Mouse (Mus musculus) lung, embryonic 15.5 days (tissue): Measurements from ENCODE around the gene Dnaaf2. TPM values are rescaled to one million over a fixed set of nuclear protein-coding genes. Genes with fewer than 3 reads are reported as not detected.
"Not testable (repeated sequence)": the region's sequence is repeated elsewhere in the genome, so short reads cannot be mapped to it uniquely, and the experiment has no call there.

ENCODE experiments used
- ATAC-seq: fragments of 200-750 bp; cut with Nextera tagmentation; 2 replicates; pipeline ENCODE4 v1.8.0; 2017; ENCODE audit warnings: moderate number of reproducible peaks, borderline replicate concordance; ENCODE audit not compliant: low FRiP score, low TSS enrichment; ENCODE audit errors: extremely low read depth
- H3K27ac ChIP-seq: fragments of 300-500 bp; sonication (generic); 2 replicates; pipeline ENCODE4 v1.5.1; 2015; ENCODE audit warnings: moderate library complexity, mild to moderate bottlenecking, inconsistent platforms
- H3K27me3 ChIP-seq: fragments of 300-500 bp; sonication (generic); 2 replicates; pipeline ENCODE4 v1.6.1; 2015; ENCODE audit warnings: inconsistent platforms
- H3K36me3 ChIP-seq: fragments of 300-500 bp; sonication (generic); 2 replicates; pipeline ENCODE4 v1.6.1; 2015; ENCODE audit warnings: inconsistent platforms
- H3K4me1 ChIP-seq: fragments of 300-500 bp; sonication (generic); 2 replicates; pipeline ENCODE4 v1.6.1; 2015; ENCODE audit warnings: inconsistent platforms
- H3K4me2 ChIP-seq: fragments of 300-500 bp; sonication (generic); 2 replicates; pipeline ENCODE4 v1.6.1; 2015; ENCODE audit warnings: inconsistent platforms, mild to moderate bottlenecking, moderate library complexity
- H3K4me3 ChIP-seq: fragments of 300-500 bp; sonication (generic); 2 replicates; pipeline ENCODE4 v1.5.1; 2015; ENCODE audit warnings: mild to moderate bottlenecking, inconsistent platforms
- H3K9ac ChIP-seq: fragments of 300-500 bp; sonication (generic); 2 replicates; pipeline ENCODE4 v1.6.1; 2015; ENCODE audit warnings: inconsistent platforms
- H3K9me3 ChIP-seq: fragments of 300-500 bp; sonication (generic); 2 replicates; pipeline ENCODE4 v1.6.1; 2016; ENCODE audit warnings: inconsistent platforms
- WGBS: fragments of 180-500 bp; shearing (Covaris S2); methylation state at CpG from one replicate; pipeline ENCODE4 v1.1.7; 2015; 5-methylcytosine and 5-hydroxymethylcytosine counted together
- polyA plus RNA-seq: library from polyadenylated mRNA; unstranded; fragments of >200 nt; fragmentation: Nextera tagmentation; extraction: Ambion mirVana; gene quantifications from 2 replicates; pipeline ENCODE4 v1.2.1, GENCODE M21; 2015

The Dnaaf2 gene
- polyA plus RNA-seq, 1 experiment from 2014 or later, result 10.3 TPM

DNA sequence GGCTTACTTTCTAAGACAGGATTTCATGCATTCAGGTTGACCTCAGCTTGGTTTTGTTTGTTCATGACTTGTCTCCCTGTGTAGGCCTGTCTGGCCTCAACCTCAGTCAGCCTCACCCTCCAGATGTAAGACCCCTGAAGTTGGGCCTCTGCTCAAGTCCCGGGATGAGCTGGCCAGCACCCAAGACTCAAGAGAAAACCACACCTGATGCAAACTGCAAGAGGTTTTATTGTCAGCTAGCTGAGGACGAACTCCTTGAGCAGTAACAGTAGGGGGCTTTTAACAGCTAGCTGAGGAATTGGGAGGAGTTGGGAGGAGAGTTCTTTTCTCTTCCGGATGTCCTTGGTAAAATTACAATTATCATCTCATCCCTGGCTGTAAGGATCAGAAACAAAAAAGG is 20.7 kb downstream of the Dnaaf2 start:
- Histone ChIP-seq H3K9ac (no peak overlapping the region), H3K9me3 (no peaks in the 10 kb centered on the region), H3K4me3 (no peak overlapping the region), H3K4me1 (no peaks in the 10 kb centered on the region), H3K27ac (no peak overlapping the region), H3K4me2 (no peak overlapping the region), H3K27me3 (no peaks in the 10 kb centered on the region), H3K36me3 (peaks cover 29% of the 10 kb centered on the region)
- WGBS, result 78% methylated on average over 3 of the region's 3 CpGs
- ATAC-seq, result no peak

DNA sequence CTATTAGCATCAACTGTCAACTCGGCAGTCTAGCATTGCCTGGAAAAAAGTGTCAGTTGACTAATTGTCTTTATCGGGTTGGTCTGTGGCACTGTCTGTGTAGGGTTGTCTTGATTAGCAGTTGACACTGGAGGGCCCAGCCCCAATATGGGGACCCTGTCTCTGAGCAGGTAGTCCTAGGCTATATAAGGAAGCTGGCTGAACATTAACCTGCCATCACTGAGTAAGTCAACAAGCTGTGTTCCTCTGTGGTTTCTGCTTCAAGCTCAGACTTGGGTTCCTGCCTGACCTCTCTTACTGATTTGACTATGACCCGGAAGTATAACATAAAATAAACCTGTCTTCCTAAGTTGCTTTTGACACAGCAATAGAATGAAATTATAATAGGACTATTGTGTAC is 22.3 kb downstream of the Dnaaf2 start:
- no peaks in the 10 kb centered on the region for H3K4me1 ChIP-seq
- no peak overlapping the region for H3K4me3 ChIP-seq
- H3K36me3 ChIP-seq, result peaks cover 23% of the 10 kb centered on the region
- no peak for ATAC-seq
- no peak overlapping the region for H3K27ac ChIP-seq
- H3K9me3 ChIP-seq, result no peaks in the 10 kb centered on the region
- H3K27me3 ChIP-seq, result no peaks in the 10 kb centered on the region
- WGBS, result 89% methylated on average over 3 of the region's 3 CpGs
- no peak overlapping the region for H3K4me2 ChIP-seq
- no peak overlapping the region for H3K9ac ChIP-seq

DNA sequence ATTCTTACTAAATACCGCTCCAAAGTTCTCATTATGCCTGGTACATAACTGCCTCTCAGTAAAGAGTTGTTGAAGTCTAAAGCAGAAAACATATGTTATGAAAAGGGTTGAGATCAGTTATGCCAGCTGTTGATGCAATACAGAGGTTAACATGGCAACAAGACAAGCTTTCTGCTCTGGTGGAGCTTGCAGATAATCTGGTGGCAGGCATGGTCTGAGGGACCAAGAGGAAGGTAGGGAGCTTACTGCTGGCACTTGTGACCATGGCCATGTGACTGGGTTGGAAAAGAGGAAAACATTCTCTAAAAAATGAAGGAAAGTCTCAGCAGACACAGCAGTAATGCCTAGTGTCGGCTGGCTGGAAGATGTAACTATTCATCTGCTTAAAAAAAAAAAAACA is 26.9 kb downstream of the Dnaaf2 start:
- H3K4me3 ChIP-seq, result no peak overlapping the region
- no peaks in the 10 kb centered on the region for H3K27me3 ChIP-seq
- H3K4me2 ChIP-seq, result no peak overlapping the region
- no peak overlapping the region for H3K27ac ChIP-seq
- H3K4me1 ChIP-seq, result peaks cover 18% of the 10 kb centered on the region
- H3K36me3 ChIP-seq, result peaks cover 23% of the 10 kb centered on the region
- 93% methylated on average over 2 of the region's 2 CpGs for WGBS
- no peaks in the 10 kb centered on the region for H3K9me3 ChIP-seq
- H3K9ac ChIP-seq, result no peak overlapping the region
- ATAC-seq, result no peak

DNA sequence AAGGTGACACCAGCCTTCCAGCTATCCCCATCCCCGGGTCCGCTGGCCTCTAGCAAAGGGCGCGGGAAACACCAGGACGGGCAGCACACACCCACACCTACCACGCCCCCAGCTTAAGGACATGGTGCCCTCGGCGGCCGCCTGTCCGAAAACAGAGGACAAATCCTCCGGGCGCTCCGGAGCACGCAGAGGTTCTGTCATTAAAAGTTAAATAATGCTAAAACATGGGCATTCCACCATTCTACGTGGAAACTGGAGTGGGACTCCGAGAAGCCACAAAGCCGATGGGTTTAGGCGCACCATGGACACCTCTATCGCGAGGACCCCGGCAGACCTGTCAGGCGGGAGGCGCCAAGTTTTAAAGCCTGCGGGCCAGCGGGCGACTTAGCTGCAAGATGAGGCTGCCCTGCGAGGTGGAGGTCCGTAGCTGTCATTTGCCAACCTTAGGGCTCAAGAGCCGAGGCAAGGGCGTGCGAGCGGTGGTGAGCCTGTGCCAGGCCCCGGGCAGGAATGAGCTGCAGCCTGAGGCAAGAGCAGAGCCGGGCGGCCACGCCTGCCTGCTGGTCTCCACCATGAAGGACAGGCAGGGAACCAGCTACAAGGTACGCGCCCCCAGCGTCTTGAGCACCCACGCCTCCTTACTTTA is 29.6 kb downstream of the Dnaaf2 start, which contains the start of gene Lrr1:
Lrr1 (plus strand) TSS at position 354 of the 646 bp plus-strand sequence.
- Histone ChIP-seq H3K9me3 (no peaks in the 10 kb centered on the region), H3K4me3 (peak within 1 kb of the TSS; percentile 69), H3K4me1 (peaks cover 18% of the 10 kb centered on the region), H3K27ac (peak within 1 kb of the TSS; percentile 69; the same call in 1 of the 2 replicates), H3K9ac (peak within 1 kb of the TSS; percentile 70), H3K4me2 (peak within 1 kb of the TSS; percentile 88), H3K36me3 (peaks cover 11% of the 10 kb centered on the region), H3K27me3 (no peaks in the 10 kb centered on the region)
- ATAC-seq, result peak; percentile 90
- under 1% methylated on average over 40 of the region's 40 CpGs for WGBS

DNA sequence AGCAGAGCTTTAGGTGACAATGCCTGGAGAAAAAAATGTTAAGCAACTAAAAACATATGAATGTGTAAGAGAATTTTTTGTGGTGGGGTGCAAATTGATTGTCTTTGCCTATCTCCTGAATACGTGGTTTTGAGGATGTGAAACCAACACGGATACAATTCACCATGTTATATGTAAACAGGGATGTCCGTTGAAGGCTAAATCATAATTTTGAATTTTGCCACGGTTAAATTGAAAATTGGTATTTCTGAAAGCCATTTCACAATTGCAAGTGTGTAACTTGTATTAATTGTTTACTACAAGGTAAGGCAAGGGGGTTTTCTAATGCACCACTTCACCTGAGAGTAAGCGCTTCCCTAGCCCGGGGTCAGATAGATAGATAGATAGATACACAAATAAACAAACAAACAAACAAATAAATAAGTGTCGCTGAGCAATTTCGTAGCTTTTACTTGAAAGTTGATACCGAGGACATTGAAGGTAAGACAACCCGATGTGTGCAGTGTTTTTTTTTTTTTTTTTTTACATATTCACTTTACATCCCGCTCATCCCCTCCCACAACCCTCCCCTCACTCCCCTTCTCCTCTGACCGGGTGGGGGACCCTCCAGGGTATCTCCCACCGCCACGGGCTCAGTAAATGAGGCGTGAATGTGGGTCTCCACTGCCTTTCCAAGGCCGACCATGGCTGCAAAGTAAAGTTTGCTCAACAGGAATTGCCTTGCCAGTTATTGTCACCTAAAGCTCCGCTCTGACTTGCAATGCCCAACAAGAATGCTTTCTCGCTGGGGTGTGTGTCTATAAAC is 30.4 kb downstream of the Dnaaf2 start:
- H3K4me3 ChIP-seq, result peak overlapping the region; percentile 69
- H3K9ac ChIP-seq, result peak overlapping the region; percentile 70
- no peaks in the 10 kb centered on the region for H3K27me3 ChIP-seq
- H3K27ac ChIP-seq, result no peak overlapping the region
- H3K36me3 ChIP-seq, result peaks cover 5% of the 10 kb centered on the region; the same call in 1 of the 2 replicates
- no peaks in the 10 kb centered on the region for H3K9me3 ChIP-seq
- H3K4me1 ChIP-seq, result peaks cover 18% of the 10 kb centered on the region
- 5% methylated on average over 18 of the region's 18 CpGs for WGBS
- peak overlapping the region; percentile 88 for H3K4me2 ChIP-seq
- ATAC-seq, result peak; percentile 32; the same call in 1 of the 2 replicates

DNA sequence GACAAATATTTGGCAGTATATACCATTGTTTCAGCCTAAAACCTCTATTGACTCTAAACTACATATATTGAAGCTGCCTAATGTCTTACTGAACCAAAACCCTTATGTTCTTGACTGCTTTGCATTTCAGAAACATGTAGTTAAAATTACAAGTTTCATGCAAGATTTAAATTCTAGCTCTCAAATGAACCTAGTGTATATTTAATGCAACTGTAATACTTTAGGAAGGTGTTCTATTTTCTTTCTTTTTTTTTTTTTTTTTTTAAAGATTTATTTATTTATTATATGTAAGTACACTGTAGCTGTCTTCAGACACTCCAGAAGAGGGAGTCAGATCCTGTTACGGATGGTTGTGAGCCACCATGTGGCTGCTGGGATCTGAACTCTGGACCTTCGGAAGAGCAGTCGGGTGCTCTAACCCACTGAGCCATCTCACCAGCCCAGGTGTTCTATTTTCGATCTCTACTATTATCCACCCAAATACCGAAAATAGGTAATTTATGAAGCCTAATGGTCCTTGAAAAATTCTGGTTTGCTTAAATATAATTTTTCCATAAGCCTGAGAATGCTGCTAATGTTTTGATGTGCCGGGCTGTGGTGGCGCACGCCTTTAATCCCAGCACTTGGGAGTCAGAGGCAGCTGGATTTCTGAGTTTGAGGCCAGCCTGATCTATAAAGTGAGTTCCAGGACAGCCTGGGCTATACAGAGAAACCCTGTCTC is 31.2 kb downstream of the Dnaaf2 start:
- not testable (repeated sequence) for H3K27me3 ChIP-seq, H3K9ac ChIP-seq, H3K27ac ChIP-seq, H3K4me2 ChIP-seq, H3K9me3 ChIP-seq, H3K36me3 ChIP-seq, H3K4me3 ChIP-seq, ATAC-seq
- peaks cover 18% of the 10 kb centered on the region for H3K4me1 ChIP-seq
- 69% methylated on average over 8 of the region's 8 CpGs for WGBS

DNA sequence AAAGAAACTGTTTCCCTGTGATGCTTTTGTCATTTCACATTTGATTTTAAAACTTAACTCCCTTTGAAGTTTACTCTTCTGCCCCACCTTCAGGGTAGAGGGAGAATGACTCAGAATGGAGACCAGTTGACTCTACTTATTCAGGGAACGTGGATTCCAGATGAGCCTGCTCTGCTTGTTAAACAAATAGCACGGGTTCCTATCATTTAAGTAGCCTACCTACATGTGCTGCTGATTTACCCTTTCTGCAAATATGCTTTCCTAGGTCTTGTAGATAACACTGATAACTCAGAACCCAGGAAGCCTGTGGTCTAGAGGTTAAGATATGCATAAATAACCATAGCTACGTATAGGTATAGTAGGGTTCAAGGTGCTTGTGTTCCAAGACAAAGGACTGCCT is 33.3 kb downstream of the Dnaaf2 start:
- Histone ChIP-seq H3K4me2 (no peak overlapping the region), H3K9ac (no peak overlapping the region), H3K27me3 (no peaks in the 10 kb centered on the region), H3K4me3 (no peak overlapping the region), H3K36me3 (no peaks in the 10 kb centered on the region), H3K4me1 (peaks cover 15% of the 10 kb centered on the region), H3K27ac (no peak overlapping the region), H3K9me3 (no peaks in the 10 kb centered on the region)
- 35% methylated on average over 3 of the region's 3 CpGs for WGBS
- ATAC-seq, result no peak

DNA sequence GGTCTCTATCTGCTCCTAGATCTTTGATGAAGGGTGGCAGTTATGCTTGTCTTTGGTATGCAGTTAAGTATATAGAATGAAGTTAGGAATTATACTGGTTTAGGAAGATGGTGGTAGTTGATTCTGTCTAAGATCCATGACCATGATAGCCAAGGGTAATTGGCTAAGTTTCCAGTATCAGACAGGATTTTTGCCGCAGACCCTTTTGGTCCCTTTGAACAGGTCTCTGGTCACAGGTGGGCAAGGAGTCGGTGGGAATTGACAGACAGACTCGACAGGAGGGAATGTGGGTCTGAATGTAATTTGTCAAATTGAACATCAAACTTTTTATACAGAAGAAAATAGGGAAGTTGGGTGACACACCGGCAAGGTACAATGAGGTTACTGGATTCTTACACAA is 34.6 kb downstream of the Dnaaf2 start:
- H3K36me3 ChIP-seq, H3K9me3 ChIP-seq, H3K4me2 ChIP-seq, H3K4me3 ChIP-seq, H3K27ac ChIP-seq, ATAC-seq, H3K4me1 ChIP-seq, H3K27me3 ChIP-seq, H3K9ac ChIP-seq: not testable (repeated sequence)
- 84% methylated on average over 4 of the region's 4 CpGs for WGBS

DNA sequence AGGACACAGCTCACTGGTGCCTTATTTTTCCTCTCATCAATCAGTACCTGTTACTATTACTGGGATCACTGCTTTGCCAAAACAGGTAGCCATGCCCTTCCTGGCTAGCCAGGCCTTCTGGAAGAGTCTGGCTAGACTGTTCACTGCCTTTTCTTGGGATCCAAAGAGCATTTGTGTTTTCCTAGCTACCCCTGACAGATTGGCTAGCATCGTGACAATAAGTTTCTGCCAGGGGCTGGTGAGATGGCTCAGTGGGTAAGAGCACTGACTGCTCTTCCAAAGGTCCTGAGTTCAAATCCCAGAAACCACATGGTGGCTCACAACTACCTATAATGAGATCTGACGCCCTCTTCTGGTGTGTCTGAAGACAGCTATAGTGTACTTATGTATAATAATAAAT is 37.6 kb downstream of the Dnaaf2 start:
- not testable (repeated sequence) for H3K4me3 ChIP-seq, H3K9ac ChIP-seq, H3K27ac ChIP-seq, ATAC-seq, H3K4me2 ChIP-seq, H3K9me3 ChIP-seq, H3K27me3 ChIP-seq
- WGBS, result 66% methylated on average over 2 of the region's 2 CpGs
- peaks cover 12% of the 10 kb centered on the region; the same call in 1 of the 2 replicates for H3K4me1 ChIP-seq
- peaks cover 18% of the 10 kb centered on the region for H3K36me3 ChIP-seq

DNA sequence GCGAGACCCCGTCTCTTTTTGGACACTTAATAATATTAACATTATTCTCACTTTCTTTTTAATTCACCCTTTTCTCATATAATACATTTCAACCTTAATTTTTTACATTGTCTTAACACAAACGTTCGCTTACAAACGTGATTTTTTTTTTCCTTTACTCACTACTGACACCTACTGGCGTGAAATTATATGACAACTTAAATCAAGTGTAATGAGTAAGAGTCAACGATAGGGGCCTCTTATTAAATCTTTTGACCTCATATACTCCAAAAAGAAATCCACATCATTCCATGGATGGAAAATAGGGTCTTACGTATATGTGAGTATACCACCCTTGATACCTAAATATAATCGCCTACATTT is 38.7 kb downstream of the Dnaaf2 start:
- Histone ChIP-seq H3K27me3 (no peaks in the 10 kb centered on the region), H3K36me3 (peaks cover 19% of the 10 kb centered on the region), H3K9ac (no peak overlapping the region), H3K4me2 (peak overlapping the region; percentile 40), H3K27ac (peak overlapping the region; percentile 61; the same call in 1 of the 2 replicates), H3K4me3 (peak overlapping the region; percentile 78), H3K4me1 (peaks cover 12% of the 10 kb centered on the region; the same call in 1 of the 2 replicates), H3K9me3 (no peaks in the 10 kb centered on the region)
- no peak for ATAC-seq
- WGBS, result 4% methylated on average over 9 of the region's 9 CpGs

DNA sequence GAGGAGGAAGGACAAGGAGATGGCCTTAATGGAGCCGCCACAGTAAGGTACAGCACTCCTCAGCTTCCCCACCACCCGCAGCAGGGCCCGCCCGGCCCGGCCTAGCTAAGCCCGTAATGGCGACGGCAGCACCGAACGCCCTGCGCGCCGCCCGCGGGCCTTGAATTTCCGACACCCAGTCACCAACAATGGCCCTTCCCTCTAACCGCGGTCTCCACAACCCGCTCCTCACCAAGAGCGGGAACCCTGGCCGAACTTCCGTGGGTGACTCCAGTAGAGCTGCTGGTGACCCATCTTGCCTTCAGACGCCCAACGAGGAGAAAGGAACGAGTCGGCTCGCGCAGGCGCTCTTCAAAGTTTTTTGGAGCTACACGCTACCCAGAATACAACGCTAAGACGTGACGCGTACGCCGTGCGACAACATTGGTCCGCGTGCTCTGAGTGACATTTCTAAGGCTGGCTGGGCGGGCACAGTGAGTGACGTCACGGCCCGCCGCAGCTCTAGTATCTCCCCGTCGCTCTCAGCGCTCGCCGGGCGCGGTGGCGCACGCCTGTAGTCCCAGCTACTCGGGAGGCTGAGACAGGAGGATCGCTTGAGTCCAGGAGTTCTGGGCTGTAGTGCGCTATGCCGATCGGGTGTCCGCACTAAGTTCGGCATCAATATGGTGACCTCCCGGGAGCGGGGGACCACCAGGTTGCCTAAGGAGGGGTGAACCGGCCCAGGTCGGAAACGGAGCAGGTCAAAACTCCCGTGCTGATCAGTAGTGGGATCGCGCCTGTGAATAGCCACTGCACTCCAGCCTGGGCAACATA is 39.3 kb downstream of the Dnaaf2 start, which contains the start of gene Rps29:
Rps29 (minus strand) TSS at position 422 of the 813 bp plus-strand sequence.
- under 1% methylated on average over 63 of the region's 68 CpGs for WGBS
- peak; percentile 99 for ATAC-seq
- peak within 1 kb of the TSS; percentile 84 for H3K9ac ChIP-seq
- H3K4me1 ChIP-seq, result peaks cover 12% of the 10 kb centered on the region; the same call in 1 of the 2 replicates
- H3K4me3 ChIP-seq, result peak within 1 kb of the TSS; percentile 78
- not testable (repeated sequence) for H3K9me3 ChIP-seq, H3K27me3 ChIP-seq
- H3K27ac ChIP-seq, result peak within 1 kb of the TSS; percentile 91
- H3K36me3 ChIP-seq, result peaks cover 19% of the 10 kb centered on the region
- H3K4me2 ChIP-seq, result peak within 1 kb of the TSS; percentile 63
